Mouse (Mus musculus): Measurements from ENCODE around the gene Myof. TPM values are rescaled to one million over a fixed set of nuclear protein-coding genes. Genes with fewer than 3 reads are reported as not detected.

The Myof gene
- polyA plus RNA-seq, 1 experiment, result 41.2 TPM

GRCm38 (mm10) chr19:38003671-38004521, 39.5 kb downstream of the Myof start:
- DNase-seq (ENCODE audit: low read depth), result no peak

GRCm38 (mm10) chr19:38002816-38003215, 40.6 kb downstream of the Myof start:
- DNase-seq (ENCODE audit: low read depth), result no peak

- no peak for DNase-seq (ENCODE audit: low read depth)
Observed at GRCm38 (mm10) chr19:38000990-38001389, 42.4 kb downstream of the Myof start.

- DNase-seq (ENCODE audit: low read depth), result no peak
Observed at GRCm38 (mm10) chr19:37999941-38000340, 43.4 kb downstream of the Myof start.

DNA sequence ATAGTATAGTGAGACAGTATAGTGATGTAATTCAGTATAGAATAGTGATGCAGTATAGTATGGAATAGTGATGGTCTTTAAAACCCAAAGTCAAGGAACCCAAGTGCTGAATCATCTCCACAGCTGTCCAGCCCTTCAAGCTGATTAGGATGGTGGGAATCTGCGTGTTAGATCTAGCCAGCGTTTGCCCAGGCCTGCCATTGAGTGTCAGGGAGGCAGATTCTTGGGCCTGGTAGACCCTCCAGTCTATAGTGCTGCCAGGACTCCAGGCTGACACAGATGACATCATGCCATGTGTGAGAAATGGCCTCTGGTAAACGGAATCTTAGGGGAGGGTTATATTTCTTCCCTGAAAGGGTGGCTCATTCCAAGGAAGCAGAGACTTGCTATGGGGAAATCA, 49.1 kb downstream of the Myof start:
- DNase-seq (ENCODE audit: low read depth), result no peak

DNA sequence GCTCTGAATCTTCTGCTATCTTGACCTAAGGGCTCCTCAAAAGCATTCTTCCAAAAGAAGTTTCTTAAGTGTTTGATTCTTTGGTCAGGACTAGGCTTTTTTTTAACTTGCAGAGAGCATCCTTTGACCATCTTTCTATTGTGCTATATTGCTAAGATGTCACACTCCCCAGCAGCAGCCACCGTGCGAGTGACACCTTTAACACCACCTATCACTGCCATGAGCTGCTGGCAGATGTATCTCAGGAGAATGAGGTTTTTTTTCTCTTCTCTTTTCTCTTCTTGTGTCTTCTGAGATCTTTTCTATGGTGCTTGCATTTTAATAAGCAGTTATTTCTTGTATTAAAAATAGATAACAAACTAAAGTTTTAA, 51.2 kb downstream of the Myof start:
- no peak for DNase-seq (ENCODE audit: low read depth)

GRCm38 (mm10) chr19:37991399-37992183, 51.8 kb downstream of the Myof start:
- DNase-seq (ENCODE audit: low read depth), result no peak

DNA sequence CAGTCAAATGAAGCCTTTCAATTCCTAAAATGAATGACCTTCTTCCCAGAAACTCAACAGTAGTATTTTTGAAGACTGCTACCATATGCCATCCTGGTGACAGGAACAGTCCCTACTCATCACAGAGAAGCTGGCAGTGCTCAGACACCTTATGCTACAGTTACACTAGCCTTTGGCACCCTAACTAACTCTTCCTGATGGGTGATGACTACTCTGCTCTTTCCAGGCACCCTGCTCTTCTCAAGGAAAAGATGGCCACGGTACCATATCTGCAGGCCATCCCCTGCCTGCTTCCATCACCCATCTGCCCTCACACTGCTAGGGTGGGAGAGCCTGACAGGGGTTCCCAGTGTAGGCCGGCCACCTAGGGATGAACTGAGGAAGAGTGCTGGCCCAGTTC, 53.4 kb downstream of the Myof start:
- DNase-seq (ENCODE audit: low read depth), result no peak

- peak; percentile 30 for DNase-seq (ENCODE audit: low read depth)
Observed at GRCm38 (mm10) chr19:37988156-37988555, 55.2 kb downstream of the Myof start.

DNA sequence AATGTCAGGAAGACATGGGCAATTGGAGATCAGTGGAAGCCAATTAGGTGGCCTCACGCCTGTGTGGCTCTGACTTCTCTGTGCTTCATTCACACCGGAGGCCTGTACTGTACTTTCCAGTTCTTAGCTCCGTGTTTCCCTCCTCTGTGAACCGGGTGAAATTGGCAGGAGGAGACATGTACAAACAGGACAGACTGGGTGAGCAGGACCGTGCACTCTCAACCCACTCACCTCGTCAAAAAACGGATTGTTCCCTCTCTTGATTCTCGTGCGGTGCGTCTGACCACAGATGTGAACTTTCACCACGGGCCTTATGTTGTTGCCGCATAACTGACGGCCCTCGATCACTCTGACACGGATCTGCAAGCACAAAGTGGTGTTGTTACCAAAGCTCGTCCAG, 57.6 kb downstream of the Myof start:
- peak; percentile 72 for DNase-seq (ENCODE audit: low read depth)

DNA sequence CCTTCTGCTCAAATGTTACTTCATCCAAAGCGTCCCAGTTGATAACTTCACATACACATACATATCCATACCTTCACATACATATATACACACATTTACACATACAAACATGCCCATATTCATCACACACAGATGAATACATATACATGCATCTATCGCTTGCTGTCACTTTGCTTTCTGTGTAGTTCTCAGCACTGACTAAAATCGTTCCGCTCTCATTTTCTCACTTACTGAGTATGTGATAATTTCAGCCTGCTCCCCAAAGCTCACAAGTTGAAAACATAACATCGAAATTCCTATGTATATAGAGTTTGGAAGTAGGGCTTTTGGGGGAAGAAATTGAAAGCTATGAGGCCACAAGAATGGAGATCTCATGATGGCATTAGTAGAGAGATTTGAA, 67.4 kb downstream of the Myof start:
- DNase-seq (ENCODE audit: low read depth), result no peak

GRCm38 (mm10) chr19:37970571-37970970, 72.8 kb downstream of the Myof start:
- DNase-seq (ENCODE audit: low read depth), result no peak

DNA sequence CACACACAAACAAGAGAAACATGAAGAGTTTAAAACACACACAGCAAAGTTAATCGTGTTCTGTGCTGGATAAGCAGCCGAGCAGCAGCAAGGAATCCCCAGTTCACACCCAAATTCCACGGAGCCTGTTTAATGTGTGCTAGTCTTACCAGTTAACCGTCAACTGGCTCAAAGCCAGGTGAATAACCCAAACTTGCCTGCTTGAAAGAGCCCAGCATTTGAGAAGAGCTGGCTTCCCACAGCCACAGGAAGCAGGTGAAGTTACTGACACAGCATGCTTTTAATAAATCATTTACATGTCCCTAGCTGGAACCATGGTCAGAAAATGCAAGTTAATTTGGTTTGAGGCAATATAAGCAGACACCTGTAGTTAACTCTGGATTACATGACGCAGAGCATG, 73.4 kb downstream of the Myof start:
- DNase-seq (ENCODE audit: low read depth), result no peak

DNA sequence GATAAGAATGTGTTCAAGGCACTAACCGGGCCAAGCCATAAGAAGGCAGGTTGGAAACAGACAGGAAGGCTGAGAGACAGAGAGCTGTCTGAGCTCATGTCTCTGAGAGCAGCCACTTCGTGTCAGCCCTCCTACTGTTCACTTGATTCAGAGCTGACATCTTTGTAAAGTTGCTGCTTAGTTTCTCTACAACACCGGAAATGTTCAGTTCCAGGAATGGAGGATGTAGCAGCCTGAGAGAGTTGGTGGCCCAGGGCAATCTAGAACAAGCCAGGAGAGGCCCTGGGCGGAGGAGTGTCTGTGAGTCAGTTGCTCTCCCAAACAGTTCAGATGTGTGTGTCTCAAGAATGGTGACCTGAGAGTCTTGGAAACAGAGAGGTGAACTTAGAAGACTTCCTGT, 77.5 kb downstream of the Myof start:
- no peak for DNase-seq (ENCODE audit: low read depth)

GRCm38 (mm10) chr19:37963421-37963820, 80.0 kb downstream of the Myof start:
- DNase-seq (ENCODE audit: low read depth), result no peak

- no peak for DNase-seq (ENCODE audit: low read depth)
Observed at GRCm38 (mm10) chr19:37960791-37961190, 82.6 kb downstream of the Myof start.

- DNase-seq (ENCODE audit: low read depth), result no peak
Observed at GRCm38 (mm10) chr19:37959543-37960215, 83.7 kb downstream of the Myof start.

DNA sequence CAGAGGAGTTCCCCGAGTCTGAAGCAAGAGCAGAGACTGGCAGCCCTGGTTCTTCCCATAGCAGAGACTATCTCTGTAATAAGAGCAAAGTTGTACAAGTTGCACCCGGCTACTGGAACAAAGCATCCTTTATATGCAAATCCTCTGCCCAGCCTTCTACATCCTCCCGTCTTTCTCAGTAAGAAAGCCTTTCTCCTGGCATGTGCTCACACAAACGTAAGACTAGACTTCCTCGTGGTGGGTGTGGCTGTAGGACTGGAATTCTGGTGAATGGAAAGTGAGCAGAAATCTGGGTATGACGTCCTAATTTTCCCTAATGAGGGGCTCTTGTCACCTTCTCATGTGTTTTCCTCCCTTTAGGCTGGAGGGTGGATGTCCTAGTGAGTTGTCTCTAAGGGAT, 84.3 kb downstream of the Myof start:
- DNase-seq (ENCODE audit: low read depth), result no peak

DNA sequence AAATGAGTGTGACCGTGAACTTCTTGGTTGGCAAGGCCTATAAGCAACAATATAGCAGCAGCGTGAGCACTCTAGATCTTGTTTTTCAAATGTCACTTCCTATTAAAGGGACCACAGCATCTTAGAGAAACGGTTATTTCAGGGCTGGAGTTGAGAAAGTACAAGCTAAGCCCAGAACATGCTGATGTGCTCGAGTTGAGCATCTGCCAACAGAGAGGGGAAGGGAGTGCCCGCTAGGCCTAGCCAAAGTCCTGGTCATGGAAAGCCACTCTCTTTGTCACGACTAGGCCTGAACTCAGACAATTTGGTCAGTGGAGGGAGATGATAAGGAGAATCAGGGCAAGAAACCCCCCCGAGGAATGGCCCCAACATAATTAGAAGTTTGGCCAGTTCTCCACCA, 86.1 kb downstream of the Myof start:
- DNase-seq (ENCODE audit: low read depth), result no peak

DNA sequence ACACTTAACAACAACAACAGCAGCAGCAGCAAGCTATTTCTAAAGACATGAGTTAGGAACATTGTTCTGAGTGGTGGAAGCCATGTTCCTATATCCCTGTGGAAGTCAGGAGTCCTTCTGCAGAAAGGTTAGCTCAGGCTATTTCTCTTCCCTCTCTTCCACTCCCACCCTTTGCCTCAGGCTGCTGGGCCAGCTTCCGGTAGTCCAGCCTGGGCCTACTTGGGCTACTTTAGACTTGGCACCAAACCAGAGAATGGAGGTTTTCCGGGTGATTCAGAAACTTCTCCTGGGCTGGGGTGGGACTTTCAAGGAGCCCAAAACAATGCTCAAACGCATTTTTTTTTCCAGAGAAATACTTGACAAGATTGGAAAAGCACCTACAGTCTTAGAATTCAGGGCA, 87.4 kb downstream of the Myof start:
- no peak for DNase-seq (ENCODE audit: low read depth)

DNA sequence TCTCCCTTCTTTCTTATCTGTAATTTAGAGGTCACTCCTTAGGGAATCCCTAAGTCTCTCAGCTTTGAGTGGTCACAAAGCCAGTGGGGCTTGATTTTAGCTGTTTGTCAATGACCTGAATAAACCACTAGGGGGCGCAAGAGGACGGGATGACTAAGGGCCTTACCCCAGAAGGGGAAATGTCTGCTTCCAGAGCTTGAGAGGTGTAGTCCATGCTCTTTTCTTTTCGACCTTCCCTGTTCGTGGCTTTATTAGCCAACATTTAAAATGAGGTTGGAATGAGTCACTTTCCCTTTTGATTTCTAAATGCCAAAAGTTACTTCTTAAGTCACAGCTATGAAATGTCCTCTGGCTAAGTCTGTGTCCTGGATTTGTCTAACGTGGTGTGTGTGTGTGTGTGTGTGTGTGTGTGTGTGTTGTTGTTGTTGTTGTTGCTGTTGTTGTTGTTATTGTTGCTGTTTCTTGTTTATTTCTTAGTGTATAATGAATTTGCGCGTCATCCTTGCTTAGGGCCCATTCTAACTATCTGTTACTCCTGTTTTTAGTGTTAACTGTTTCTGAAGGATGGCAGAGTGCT, 87.9 kb downstream of the Myof start:
- peak; percentile 12 for DNase-seq (ENCODE audit: low read depth)

GRCm38 (mm10) chr19:37954772-37955171, 88.6 kb downstream of the Myof start:
- DNase-seq (ENCODE audit: low read depth), result no peak
